Mouse (Mus musculus) ES-E14 (cell line): ENCODE results near the gene Col5a1.

Source experiments
- MAFK ChIP-seq: IDR thresholded peaks from 2 replicates; pipeline ENCODE4 v1.6.1; 2014; ENCODE audit warnings: mild to moderate bottlenecking, low read depth, low read length, inconsistent platforms; ENCODE audit not compliant: insufficient read depth
- ZC3H11A ChIP-seq: IDR thresholded peaks from 2 replicates; pipeline ENCODE4 v1.6.1; 2012; ENCODE audit warnings: low read depth, mild to moderate bottlenecking, inconsistent platforms, low read length, borderline replicate concordance
- ZNF384 ChIP-seq: IDR thresholded peaks from 2 replicates; pipeline ENCODE4 v1.6.1; 2012; ENCODE audit warnings: low read depth, low read length, inconsistent platforms

GRCm38 (mm10) chr2:27934269-27934668, 48.0 kb downstream of the Col5a1 start:
- TF ChIP-seq ZNF384, result no peak
- TF ChIP-seq MAFK, result no peak
- no peak for TF ChIP-seq ZC3H11A
